Mouse (Mus musculus) stomach, postnatal 0 days (tissue): ENCODE measurements around the gene Zfp687. TPM values are rescaled to one million over a fixed set of nuclear protein-coding genes. Genes with fewer than 3 reads are reported as not detected.

Experiments
- ATAC-seq: fragments of 200-750 bp; cut with Nextera tagmentation; 2 replicates; pipeline ENCODE4 v1.8.0; 2017; ENCODE audit not compliant: low FRiP score, low TSS enrichment
- DNase-seq: peaks from one replicate; pipeline ENCODE4 v3.0.0-alpha.2; 2016; ENCODE audit warnings: low spot score
- H3K27ac ChIP-seq: fragments of 300-500 bp; sonication (generic); replicated peaks from 2 replicates; pipeline ENCODE4 v1.5.1; 2014; ENCODE audit warnings: mild to moderate bottlenecking, control low read depth
- H3K27me3 ChIP-seq: fragments of 300-500 bp; sonication (generic); 2 replicates; pipeline ENCODE4 v1.6.1; 2014; ENCODE audit warnings: low read length; ENCODE audit not compliant: control insufficient read depth, insufficient read depth
- H3K36me3 ChIP-seq: fragments of 300-500 bp; sonication (generic); 2 replicates; pipeline ENCODE4 v1.6.1; 2014; ENCODE audit warnings: low read length, mixed read lengths; ENCODE audit not compliant: control insufficient read depth, insufficient read depth
- H3K4me1 ChIP-seq: fragments of 300-500 bp; sonication (generic); replicated peaks from 2 replicates; pipeline ENCODE4 v1.6.1; 2014; ENCODE audit warnings: antibody characterized with exemption; ENCODE audit not compliant: control insufficient read depth, insufficient read depth
- H3K4me2 ChIP-seq: fragments of 300-500 bp; sonication (generic); replicated peaks from 2 replicates; pipeline ENCODE4 v1.6.1; 2014; ENCODE audit warnings: low read depth, mild to moderate bottlenecking, control low read depth, moderate library complexity
- H3K4me3 ChIP-seq: fragments of 300-500 bp; sonication (generic); 2 replicates; pipeline ENCODE4 v1.5.1; 2014; ENCODE audit warnings: low read depth, low read length, control low read depth
- H3K9ac ChIP-seq: fragments of 300-500 bp; sonication (generic); 2 replicates; pipeline ENCODE4 v1.6.1; 2014; ENCODE audit warnings: mild to moderate bottlenecking, low read length, control low read depth, mixed read lengths
- H3K9me3 ChIP-seq: fragments of 300-500 bp; sonication (generic); 2 replicates; pipeline ENCODE4 v1.6.1; 2016; ENCODE audit warnings: low read length; ENCODE audit not compliant: control insufficient read depth
- CTCF ChIP-seq: IDR thresholded peaks from 2 replicates; pipeline ENCODE4 v1.5.1; 2016; ENCODE audit warnings: antibody characterized with exemption, low read depth, mild to moderate bottlenecking, moderate library complexity
- EP300 ChIP-seq: optimal IDR thresholded peaks from 2 replicates; pipeline ENCODE3; 2016; ENCODE audit warnings: antibody characterized with exemption
- WGBS: fragments of 180-500 bp; shearing (Covaris S2); extraction: QIAGEN DNeasy Blood & Tissue Kit; methylation state at CpG from one replicate; pipeline ENCODE4 v1.1.7; 2014; 5-methylcytosine and 5-hydroxymethylcytosine counted together
- polyA plus RNA-seq: library from polyadenylated mRNA; unstranded; fragments of >200 nt; fragmentation: Nextera tagmentation; extraction: Ambion mirVana; gene quantifications from 2 replicates; pipeline ENCODE4 v1.2.1, GENCODE M21; 2015

Zfp687 gene
- polyA plus RNA-seq, 1 experiment from 2014 or later, result 8.2 TPM

GRCm38 (mm10) chr3:95003273-95003672 is 12.0 kb downstream of the Zfp687 start:
- DNase-seq, result no peak
- peaks cover 27% of the 10 kb centered on the region for H3K36me3 ChIP-seq
- no peak overlapping the region for H3K9ac ChIP-seq
- H3K27ac ChIP-seq, result no peak overlapping the region
- no peak overlapping the region for H3K4me2 ChIP-seq
- ATAC-seq, result no peak
- H3K27me3 ChIP-seq, result no peaks in the 10 kb centered on the region
- no peak overlapping the region for H3K4me3 ChIP-seq
- TF ChIP-seq CTCF, result no peak
- TF ChIP-seq EP300, result no peak
- H3K9me3 ChIP-seq, result no peaks in the 10 kb centered on the region
- H3K4me1 ChIP-seq, result no peaks in the 10 kb centered on the region

DNA sequence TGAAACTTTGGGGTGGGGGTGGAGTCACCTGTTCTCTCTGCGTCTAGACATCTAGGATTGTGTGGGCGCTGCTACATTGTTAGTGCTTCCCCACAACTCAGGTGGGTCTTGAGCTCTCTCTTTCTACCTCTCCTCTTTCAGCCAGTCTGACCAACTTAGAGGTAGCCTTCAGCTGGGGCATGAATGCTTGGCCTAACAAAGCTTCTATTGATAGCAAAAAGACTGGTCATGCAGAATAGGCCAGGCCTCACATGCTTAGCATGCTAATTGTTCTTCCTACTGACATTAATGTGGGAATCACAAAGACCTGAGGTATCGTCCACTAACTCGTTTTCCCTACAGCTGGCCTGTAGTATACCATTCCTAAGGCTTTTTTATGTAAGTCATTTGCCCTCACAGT is 12.7 kb downstream of the Zfp687 start:
- no peak overlapping the region for H3K27ac ChIP-seq
- no peak overlapping the region for H3K4me3 ChIP-seq
- H3K9me3 ChIP-seq, result no peaks in the 10 kb centered on the region
- DNase-seq, result no peak
- no peaks in the 10 kb centered on the region for H3K4me1 ChIP-seq
- no peak overlapping the region for H3K9ac ChIP-seq
- H3K36me3 ChIP-seq, result peaks cover 27% of the 10 kb centered on the region
- no peaks in the 10 kb centered on the region for H3K27me3 ChIP-seq
- no peak overlapping the region for H3K4me2 ChIP-seq
- WGBS, result 84% methylated on average over 4 of the region's 4 CpGs
- TF ChIP-seq EP300 (no peak), CTCF (no peak)
- no peak for ATAC-seq

- no peak for ATAC-seq
- 35% methylated on average over 2 of the region's 2 CpGs for WGBS
Observed at GRCm38 (mm10) chr3:94996946-94997345, 18.3 kb downstream of the Zfp687 start.

GRCm38 (mm10) chr3:94989159-94989761 is 26.0 kb downstream of the Zfp687 start:
- Histone ChIP-seq H3K4me2 (peak overlapping the region; percentile 27; the same call in 1 of the 2 replicates), H3K4me3 (no peak overlapping the region), H3K27ac (peak overlapping the region; percentile 58), H3K27me3 (no peaks in the 10 kb centered on the region), H3K4me1 (peaks cover 5% of the 10 kb centered on the region), H3K9ac (peak overlapping the region; percentile 35), H3K36me3 (peaks cover 8% of the 10 kb centered on the region), H3K9me3 (no peaks in the 10 kb centered on the region)
- WGBS, result 9% methylated on average over 9 of the region's 9 CpGs
- peak; percentile 21; the same call in 1 of the 2 replicates for ATAC-seq
- peak; percentile 41 for DNase-seq
- no peak for TF ChIP-seq EP300
- TF ChIP-seq CTCF, result no peak

More at GRCm38 (mm10) chr3:94996946-94997345, 18.3 kb downstream of the Zfp687 start:
- TF ChIP-seq CTCF (peak; percentile 94), EP300 (no peak)
- no peak overlapping the region for H3K4me2 ChIP-seq
- H3K36me3 ChIP-seq, result peaks cover 29% of the 10 kb centered on the region
- H3K9ac ChIP-seq, result no peak overlapping the region
- no peak overlapping the region for H3K27ac ChIP-seq
- no peaks in the 10 kb centered on the region for H3K27me3 ChIP-seq
- peak; percentile 84 for DNase-seq
- H3K9me3 ChIP-seq, result no peaks in the 10 kb centered on the region
- H3K4me3 ChIP-seq, result no peak overlapping the region
- no peaks in the 10 kb centered on the region for H3K4me1 ChIP-seq

DNA sequence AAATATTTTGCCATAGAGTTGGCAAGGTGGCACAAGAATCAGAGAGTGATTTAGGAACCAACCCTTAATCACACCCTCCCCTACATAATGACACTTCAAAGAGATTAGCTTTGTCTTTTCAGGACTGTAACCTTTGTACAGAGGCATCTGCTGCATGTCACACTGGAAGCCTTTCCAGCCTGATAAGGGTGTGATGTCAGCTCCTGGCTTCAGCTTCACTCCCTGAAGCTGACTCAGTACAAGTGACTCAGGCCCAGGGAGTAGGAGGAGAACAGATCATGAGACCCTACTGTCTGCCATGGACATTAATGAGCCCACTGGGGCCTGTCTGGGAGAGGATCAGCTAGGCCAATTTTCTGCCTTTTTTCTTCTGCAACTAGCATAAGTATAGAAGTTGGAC is 27.7 kb downstream of the Zfp687 start:
- H3K27ac ChIP-seq, result peak overlapping the region; percentile 31
- H3K9ac ChIP-seq, result no peak overlapping the region
- no peaks in the 10 kb centered on the region for H3K9me3 ChIP-seq
- no peak overlapping the region for H3K4me3 ChIP-seq
- H3K27me3 ChIP-seq, result no peaks in the 10 kb centered on the region
- H3K4me1 ChIP-seq, result peaks cover 5% of the 10 kb centered on the region
- no peak overlapping the region for H3K4me2 ChIP-seq
- no peak for TF ChIP-seq EP300
- no peak for TF ChIP-seq CTCF
- peak; percentile 90 for ATAC-seq
- H3K36me3 ChIP-seq, result peaks cover 7% of the 10 kb centered on the region
- peak; percentile 59 for DNase-seq

DNA sequence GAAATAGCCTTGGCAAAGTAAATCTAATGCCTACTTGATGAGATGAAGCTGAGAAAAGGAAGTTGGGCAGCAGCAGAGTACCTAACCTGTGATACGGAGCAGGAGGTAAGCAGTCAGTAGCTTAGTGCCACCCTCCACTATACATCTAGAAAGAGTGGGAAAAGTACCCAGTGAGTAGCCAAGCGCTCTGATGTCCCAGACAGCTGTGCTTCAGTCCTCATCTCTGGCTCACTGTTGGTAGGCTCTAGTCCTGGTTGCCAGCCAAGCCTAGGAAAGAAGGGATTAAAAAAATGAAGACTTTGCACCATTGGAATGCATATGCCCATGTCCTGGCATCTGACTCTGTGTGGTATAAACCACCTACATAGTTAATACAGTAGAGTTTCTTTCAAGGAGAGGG is 29.7 kb downstream of the Zfp687 start:
- DNase-seq (no peak), ATAC-seq (no peak)
- TF ChIP-seq CTCF, result no peak
- TF ChIP-seq EP300, result no peak
- WGBS, result 91% methylated on average over 2 of the region's 2 CpGs
- Histone ChIP-seq H3K4me2 (no peak overlapping the region), H3K27me3 (no peaks in the 10 kb centered on the region), H3K9me3 (no peaks in the 10 kb centered on the region), H3K4me3 (no peak overlapping the region), H3K36me3 (peaks cover 7% of the 10 kb centered on the region), H3K4me1 (peaks cover 5% of the 10 kb centered on the region), H3K9ac (no peak overlapping the region), H3K27ac (no peak overlapping the region)
